Mouse (Mus musculus): ENCODE measurements around the gene Mrgprd. TPM values are rescaled to one million over a fixed set of nuclear protein-coding genes. Genes with fewer than 3 reads are reported as not detected.

Gene Mrgprd
- polyA plus RNA-seq (2015; fragmentation: Nextera tagmentation; extraction: Ambion mirVana), result not detected in 2 replicates

GRCm38 (mm10) chr7:145314785-145315411, at the start of gene Mrgprd:
Gene Mrgprd (plus strand): TSS chr7:145314835.
- WGBS, result 84% methylated on average over 6 of the region's 6 CpGs
- Histone ChIP-seq H3K4me2 (replicated peaks; ENCODE audit: low read depth) (no peak within 1 kb of the TSS), H3K27ac (ENCODE audit: low read depth, low read length) (no peak within 1 kb of the TSS), H3K27me3 (replicated peaks; ENCODE audit: control insufficient read depth, insufficient read depth, low read length) (no peaks in the 10 kb centered on the region), H3K9ac (ENCODE audit: low read depth, low read length) (no peak within 1 kb of the TSS), H3K36me3 (ENCODE audit: control insufficient read depth, insufficient read depth) (no peaks in the 10 kb centered on the region), H3K9me3 (ENCODE audit: control insufficient read depth) (no peaks in the 10 kb centered on the region), H3K4me1 (replicated peaks; ENCODE audit: control insufficient read depth, insufficient read depth, low read length) (no peaks in the 10 kb centered on the region), H3K4me3 (ENCODE audit: low read depth, low read length) (no peak within 1 kb of the TSS)
- no peak for TF ChIP-seq CTCF (IDR thresholded peaks at IDR 0.05; ENCODE audit: low read depth)
- no peak for ATAC-seq

- H3K4me3 ChIP-seq (ENCODE audit: low read depth, low read length), result no peak overlapping the region
- no peak overlapping the region for H3K27ac ChIP-seq (ENCODE audit: low read depth, low read length)
- H3K9me3 ChIP-seq (ENCODE audit: control insufficient read depth), result no peaks in the 10 kb centered on the region
- peaks cover 70% of the 10 kb centered on the region for H3K36me3 ChIP-seq (ENCODE audit: control insufficient read depth, insufficient read depth)
- 81% methylated on average over 2 of the region's 2 CpGs for WGBS
- no peak for ATAC-seq
- H3K27me3 ChIP-seq (replicated peaks; ENCODE audit: control insufficient read depth, insufficient read depth, low read length), result no peaks in the 10 kb centered on the region
- no peak overlapping the region for H3K4me2 ChIP-seq (replicated peaks; ENCODE audit: low read depth)
- no peak for TF ChIP-seq CTCF (IDR thresholded peaks at IDR 0.05; ENCODE audit: low read depth)
- 0 out of 2 replicates have a peak, but pooled peaks cover 3% of the 10 kb centered on the region for H3K4me1 ChIP-seq (replicated peaks; ENCODE audit: control insufficient read depth, insufficient read depth, low read length)
- no peak overlapping the region for H3K9ac ChIP-seq (ENCODE audit: low read depth, low read length)
Observed at GRCm38 (mm10) chr7:145266011-145266410, 48.6 kb upstream of the Mrgprd start.

GRCm38 (mm10) chr7:145268890-145269289, 45.7 kb upstream of the Mrgprd start:
- 37% methylated on average over 7 of the region's 7 CpGs for WGBS
- no peak for TF ChIP-seq CTCF (IDR thresholded peaks at IDR 0.05; ENCODE audit: low read depth)
- Histone ChIP-seq H3K27ac (ENCODE audit: low read depth, low read length) (no peak overlapping the region), H3K9ac (ENCODE audit: low read depth, low read length) (no peak overlapping the region), H3K9me3 (ENCODE audit: control insufficient read depth) (no peaks in the 10 kb centered on the region), H3K27me3 (replicated peaks; ENCODE audit: control insufficient read depth, insufficient read depth, low read length) (no peaks in the 10 kb centered on the region), H3K4me1 (replicated peaks; ENCODE audit: control insufficient read depth, insufficient read depth, low read length) (0 out of 2 replicates have a peak, but pooled peaks cover 3% of the 10 kb centered on the region), H3K36me3 (ENCODE audit: control insufficient read depth, insufficient read depth) (peaks cover 79% of the 10 kb centered on the region), H3K4me2 (replicated peaks; ENCODE audit: low read depth) (no peak overlapping the region; the same call in 1 of the 2 replicates), H3K4me3 (ENCODE audit: low read depth, low read length) (no peak overlapping the region)
- peak; percentile 69 for ATAC-seq

- Histone ChIP-seq H3K4me3 (ENCODE audit: low read depth, low read length) (no peak overlapping the region), H3K36me3 (ENCODE audit: control insufficient read depth, insufficient read depth) (peaks cover 84% of the 10 kb centered on the region), H3K27me3 (replicated peaks; ENCODE audit: control insufficient read depth, insufficient read depth, low read length) (no peaks in the 10 kb centered on the region), H3K4me2 (replicated peaks; ENCODE audit: low read depth) (no peak overlapping the region), H3K9me3 (ENCODE audit: control insufficient read depth) (no peaks in the 10 kb centered on the region), H3K9ac (ENCODE audit: low read depth, low read length) (no peak overlapping the region), H3K4me1 (replicated peaks; ENCODE audit: control insufficient read depth, insufficient read depth, low read length) (0 out of 2 replicates have a peak, but pooled peaks cover 3% of the 10 kb centered on the region), H3K27ac (ENCODE audit: low read depth, low read length) (no peak overlapping the region)
- no peak for TF ChIP-seq CTCF (IDR thresholded peaks at IDR 0.05; ENCODE audit: low read depth)
- ATAC-seq, result no peak
- WGBS, result 88% methylated on average over 5 of the region's 5 CpGs
Observed at GRCm38 (mm10) chr7:145270955-145271354, 43.7 kb upstream of the Mrgprd start.

- TF ChIP-seq CTCF (IDR thresholded peaks at IDR 0.05; ENCODE audit: low read depth), result no peak
- Histone ChIP-seq H3K9ac (ENCODE audit: low read depth, low read length) (no peak overlapping the region), H3K4me1 (replicated peaks; ENCODE audit: control insufficient read depth, insufficient read depth, low read length) (no peaks in the 10 kb centered on the region), H3K9me3 (ENCODE audit: control insufficient read depth) (no peaks in the 10 kb centered on the region), H3K27me3 (replicated peaks; ENCODE audit: control insufficient read depth, insufficient read depth, low read length) (no peaks in the 10 kb centered on the region), H3K4me3 (ENCODE audit: low read depth, low read length) (no peak overlapping the region), H3K4me2 (replicated peaks; ENCODE audit: low read depth) (no peak overlapping the region), H3K36me3 (ENCODE audit: control insufficient read depth, insufficient read depth) (peaks cover 71% of the 10 kb centered on the region), H3K27ac (ENCODE audit: low read depth, low read length) (no peak overlapping the region)
- no peak for ATAC-seq
- 74% methylated on average over 3 of the region's 3 CpGs for WGBS
Observed at GRCm38 (mm10) chr7:145275488-145275887, 39.1 kb upstream of the Mrgprd start.

GRCm38 (mm10) chr7:145281396-145281795, 33.2 kb upstream of the Mrgprd start:
- no peaks in the 10 kb centered on the region for H3K9me3 ChIP-seq (ENCODE audit: control insufficient read depth)
- H3K4me2 ChIP-seq (replicated peaks; ENCODE audit: low read depth), result 0 out of 2 replicates have a peak overlapping the region, but pooled peaks have one; percentile 17

More at GRCm38 (mm10) chr7:145281396-145281795, 33.2 kb upstream of the Mrgprd start:
- Histone ChIP-seq H3K4me1 (replicated peaks; ENCODE audit: control insufficient read depth, insufficient read depth, low read length) (peaks cover 3% of the 10 kb centered on the region; the same call in 1 of the 2 replicates), H3K27ac (ENCODE audit: low read depth, low read length) (no peak overlapping the region), H3K9ac (ENCODE audit: low read depth, low read length) (no peak overlapping the region), H3K36me3 (ENCODE audit: control insufficient read depth, insufficient read depth) (peaks cover 27% of the 10 kb centered on the region; the same call in 1 of the 2 replicates), H3K4me3 (ENCODE audit: low read depth, low read length) (no peak overlapping the region), H3K27me3 (replicated peaks; ENCODE audit: control insufficient read depth, insufficient read depth, low read length) (no peaks in the 10 kb centered on the region)
- 71% methylated on average over 4 of the region's 4 CpGs for WGBS
- TF ChIP-seq CTCF (IDR thresholded peaks at IDR 0.05; ENCODE audit: low read depth), result no peak
- no peak for ATAC-seq

Data from intestine, postnatal 0 days (tissue).